Mouse (Mus musculus) layer of hippocampus, adult 18-20 months (tissue): Measurements from ENCODE around the gene Irx6. TPM values are rescaled to one million over a fixed set of nuclear protein-coding genes. Genes with fewer than 3 reads are reported as not detected.

Source experiments
- DNase-seq, 2 experiments: peaks; one replicate each; pipeline ENCODE4 v3.0.0; 2022; ENCODE audit warnings: low spot score in 2 of 2
- long read RNA-seq: library from polyadenylated mRNA; stranded (forward); transcript quantifications from one replicate; pipeline ENCODE4 v2.0.0, GENCODE M21; 2021
- total RNA-seq, 2 experiments: library from RNA; stranded (reverse); gene quantifications; 2 replicates each; pipeline ENCODE4 v1.2.3; 2021

Irx6 gene
- total RNA-seq = under 1 TPM; 0.10 TPM
- long read RNA-seq = 0 reads

GRCm38 (mm10) chr8:92674244-92675128 lies at the start of gene Irx6:
Gene Irx6 (plus strand): TSS chr8:92674288.
- DNase-seq = no peak

DNA sequence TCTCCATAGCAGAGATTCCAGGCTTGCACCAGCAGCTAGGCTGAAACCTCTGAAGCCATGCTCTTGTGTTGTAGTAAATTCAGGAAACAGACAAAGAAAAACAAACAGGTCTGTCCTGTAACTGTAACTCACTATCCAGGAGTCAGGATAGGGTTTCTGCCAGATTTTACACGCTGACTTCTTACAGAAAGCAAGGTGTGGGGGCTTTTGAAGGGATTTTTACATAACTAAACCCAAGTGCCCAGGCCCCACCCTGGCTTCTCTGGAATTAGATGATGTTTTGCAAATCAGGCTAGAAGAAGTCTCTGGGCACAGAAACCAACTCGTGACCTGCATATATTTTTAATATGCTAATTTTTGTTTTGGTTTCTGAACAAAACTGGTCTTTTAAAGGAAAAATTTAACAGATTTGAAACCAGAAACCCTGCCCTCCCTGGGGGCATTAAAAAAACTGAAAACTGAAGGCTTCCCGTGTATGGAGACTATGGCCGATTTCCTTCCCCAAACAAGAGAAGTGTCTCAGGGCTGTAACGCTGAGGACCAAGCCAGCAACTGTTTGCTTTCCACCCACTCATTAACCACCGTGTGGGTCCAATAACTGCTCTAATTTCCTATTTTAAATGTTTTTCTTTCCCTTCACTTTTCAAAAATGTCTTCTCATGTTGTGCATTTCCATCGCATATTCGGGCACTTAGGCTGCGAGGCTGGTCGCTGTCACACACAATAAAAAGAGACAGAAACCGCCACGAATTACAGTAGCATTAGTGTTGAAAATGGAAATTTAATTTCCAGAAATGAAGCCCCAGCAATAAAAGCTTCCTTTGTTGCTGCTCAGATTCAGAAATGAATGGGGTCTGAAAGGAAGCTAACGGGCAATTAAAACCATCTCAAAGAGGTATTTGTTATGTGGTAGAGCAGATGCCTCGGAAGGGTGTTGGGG lies 45.1 kb upstream of the Irx6 start:
- DNase-seq = no peak

DNA sequence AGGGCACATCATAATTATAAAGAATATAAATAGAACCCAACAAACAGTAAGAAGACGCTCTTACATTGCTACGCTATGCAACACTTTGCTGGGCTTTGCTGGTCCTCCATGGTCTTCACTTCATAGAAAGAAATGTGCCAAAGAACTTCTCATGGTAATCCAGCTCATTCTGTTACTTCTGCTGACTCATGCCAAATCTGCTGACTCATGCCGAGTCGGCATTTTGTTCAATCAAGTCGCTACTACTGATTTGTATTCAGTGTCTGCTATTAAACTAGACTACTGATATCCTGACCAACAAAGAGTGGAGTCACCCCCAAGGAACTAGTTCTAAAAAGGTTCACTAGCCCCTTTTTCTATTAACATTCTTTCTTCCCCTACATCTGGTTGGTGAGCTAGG lies 40.9 kb upstream of the Irx6 start:
- no peak for DNase-seq

DNA sequence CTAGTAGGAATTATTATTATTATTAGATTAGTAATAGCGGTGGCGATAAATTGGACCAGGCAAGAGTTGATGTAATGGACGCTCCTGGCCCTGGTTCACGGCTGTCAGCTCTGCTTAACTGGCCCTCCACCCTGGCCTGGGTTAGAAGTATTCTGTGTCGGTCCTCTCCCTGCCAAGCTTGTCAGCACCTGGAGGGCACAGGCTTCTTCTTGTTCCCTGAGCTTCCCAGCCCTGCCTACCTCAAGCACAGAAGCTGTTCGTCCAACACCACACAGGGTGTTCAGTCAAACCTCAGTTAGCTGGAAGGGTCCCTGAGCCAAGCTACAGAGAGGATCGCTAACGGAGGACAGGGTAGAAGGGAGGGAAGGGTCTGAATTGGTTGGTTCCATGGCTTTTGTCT lies 33.3 kb upstream of the Irx6 start:
- DNase-seq = no peak

- peak in 1 of 2 experiments; percentile 17 for DNase-seq
Observed at GRCm38 (mm10) chr8:92646637-92647036, 27.5 kb upstream of the Irx6 start.

GRCm38 (mm10) chr8:92664207-92664606 lies 9.9 kb upstream of the Irx6 start:
- no peak for DNase-seq

DNA sequence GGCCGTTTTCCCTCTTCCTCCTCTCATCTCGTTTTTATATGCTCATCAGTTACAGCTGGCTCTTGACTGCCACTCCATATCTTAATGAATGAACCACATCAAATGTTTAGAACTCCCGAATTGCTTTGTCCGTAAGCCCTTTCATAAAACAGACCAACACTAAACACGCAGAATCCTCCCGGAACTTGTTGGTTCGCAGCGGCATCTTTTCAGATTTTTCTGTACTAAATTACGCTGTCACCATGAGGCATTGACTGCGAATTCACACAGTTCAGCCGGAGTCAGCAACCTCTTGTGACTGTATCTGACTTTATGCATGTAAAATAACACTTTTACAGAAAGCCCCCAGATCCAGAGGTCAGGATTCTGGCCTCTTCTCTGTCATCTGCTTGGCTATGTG lies 3.9 kb upstream of the Irx6 start:
- no peak for DNase-seq

- no peak for DNase-seq
Observed at GRCm38 (mm10) chr8:92670656-92671195, 3.4 kb upstream of the Irx6 start.

GRCm38 (mm10) chr8:92671892-92672291 lies 2.2 kb upstream of the Irx6 start:
- no peak for DNase-seq

GRCm38 (mm10) chr8:92673101-92673500 lies 987 bp upstream of the Irx6 start:
- DNase-seq = no peak

- peak; percentile 4 to 11 for DNase-seq
Observed at GRCm38 (mm10) chr8:92673555-92674243, 389 bp upstream of the Irx6 start.

- no peak for DNase-seq
Observed at GRCm38 (mm10) chr8:92678407-92678806, 4.3 kb downstream of the Irx6 start.

- no peak for DNase-seq
Observed at GRCm38 (mm10) chr8:92697361-92697760, 23.3 kb downstream of the Irx6 start.

GRCm38 (mm10) chr8:92698411-92698810 lies 24.3 kb downstream of the Irx6 start:
- no peak for DNase-seq

GRCm38 (mm10) chr8:92699922-92700540 lies 25.9 kb downstream of the Irx6 start:
- no peak for DNase-seq

GRCm38 (mm10) chr8:92703375-92703774 lies 29.3 kb downstream of the Irx6 start:
- DNase-seq = no peak

DNA sequence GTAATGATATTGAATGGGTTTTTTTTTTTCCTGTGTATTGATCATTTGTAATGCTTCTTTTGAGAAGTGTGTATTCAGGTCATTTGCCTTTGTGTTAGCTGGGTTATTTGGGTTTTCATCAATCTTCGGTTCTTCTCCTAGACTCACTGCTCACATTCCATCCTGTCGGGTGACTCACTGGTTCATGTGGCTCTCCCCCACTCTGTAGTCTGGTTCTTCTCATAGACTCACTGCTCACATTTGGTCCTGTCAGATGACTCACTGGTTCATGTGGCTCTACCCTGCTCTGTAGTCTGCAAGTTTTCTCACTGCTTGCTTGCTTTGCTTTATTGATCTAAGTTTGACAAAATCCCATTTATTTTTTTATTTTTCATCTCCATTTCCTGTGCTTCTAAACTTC lies 32.2 kb downstream of the Irx6 start:
- no peak for DNase-seq

GRCm38 (mm10) chr8:92713286-92713685 lies 39.2 kb downstream of the Irx6 start:
- no peak for DNase-seq

- DNase-seq = no peak
Observed at GRCm38 (mm10) chr8:92717418-92717817, 43.3 kb downstream of the Irx6 start.

DNA sequence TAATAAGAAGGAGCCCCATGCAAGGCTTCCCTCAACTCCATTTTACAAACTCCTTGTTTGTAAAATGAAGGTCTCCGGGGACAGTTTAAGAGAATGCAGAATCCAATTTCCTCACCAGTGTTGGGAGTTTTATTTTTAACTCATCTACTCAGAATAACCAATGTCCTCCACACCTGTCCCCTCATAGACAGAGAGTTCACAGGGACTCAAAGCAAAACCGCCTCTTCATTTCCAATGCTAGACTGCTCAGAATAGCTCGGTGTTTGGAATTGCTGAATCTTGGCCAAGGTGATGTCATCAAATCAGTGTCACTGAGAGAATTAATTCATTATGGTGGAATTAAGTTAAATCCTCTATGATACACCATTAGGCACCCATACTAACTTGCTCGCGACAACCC lies 44.0 kb downstream of the Irx6 start:
- DNase-seq = no peak
